Comparison of ENCODE assay signal across 8 mouse cellular contexts in the genomic region with DNA sequence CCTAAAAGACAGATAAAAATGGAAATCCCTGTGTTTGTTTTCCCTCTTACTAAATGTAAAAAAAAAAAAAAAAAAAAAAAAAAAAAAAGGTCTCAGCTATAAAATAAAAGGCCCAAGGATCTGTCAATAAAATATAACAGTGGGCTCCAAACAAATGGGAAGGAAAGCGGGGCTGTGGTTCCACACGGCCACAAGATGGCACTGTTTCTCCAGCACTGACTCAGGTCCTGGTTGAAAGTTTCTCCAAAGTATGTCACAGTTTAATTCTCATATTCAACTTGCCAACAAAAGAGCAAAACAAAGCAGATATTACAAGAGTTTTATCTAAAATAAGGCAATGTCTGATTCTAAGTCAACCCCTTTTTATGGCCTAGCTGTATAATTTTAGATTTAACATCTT. TPM values are rescaled to one million over a fixed set of nuclear protein-coding genes. Genes with fewer than 3 reads are reported as not detected.
DNase-seq lines count a peak whose midpoint lies in the region; TF ChIP-seq lines count a peak whose summit lies in the region.

No protein-coding gene starts in this region.

- intact Hi-C loops in gastrocnemius, adult 2 months (cut with DNase I), result loop anchor here (2.0 to 5.0 kb wide), 2 partner anchors 92 to 149 kb away; no protein-coding TSS in a partner anchor

- no peak overlapping the region for H3K27ac ChIP-seq in gastrocnemius, adult 2 months

- H3K79me2 ChIP-seq in C2C12 (ENCODE audit: control insufficient read depth, insufficient read depth), result no peaks in the 10 kb centered on the region

- H3K27me3 ChIP-seq in C2C12 (ENCODE audit: control insufficient read depth, insufficient read depth, insufficient read length), result no peaks in the 10 kb centered on the region

- DNase-seq in T-cell, adult 2 months (ENCODE audit: low spot score), result peak; percentile 52
- DNase-seq in cerebellum, postnatal 14 days, result peak; percentile 79 to 81
- DNase-seq in gastrocnemius, adult 2 months, result peak; percentile 71
- DNase-seq in kidney, postnatal 25 days, result peak; percentile 73 to 78
- DNase-seq in lung, adult 18-20 months, result peak; percentile 67 to 72
- peak; percentile 16 for DNase-seq in ovary, adult 18-20 months (ENCODE audit: low spot score)
- peak; percentile 28 to 71 for DNase-seq in thymus, postnatal 10 days (ENCODE audit: low spot score in 2 of 2)

- H3K4me3 ChIP-seq in C2C12 (ENCODE audit: insufficient read depth, poor library complexity, severe bottlenecking), result no peak overlapping the region
- no peak overlapping the region for H3K4me3 ChIP-seq in gastrocnemius, adult 2 months

- no peak overlapping the region for H3ac ChIP-seq in C2C12 (ENCODE audit: control insufficient read depth, insufficient read length, low read depth)

- no peaks in the 10 kb centered on the region for H3K36me3 ChIP-seq in C2C12 (ENCODE audit: control insufficient read depth, insufficient read depth)

- TF ChIP-seq CTCF in C2C12 (IDR thresholded peaks at IDR 0.05; ENCODE audit: control insufficient read depth, insufficient read depth, insufficient read length), result peak; percentile 71
- peak; percentile 92 for TF ChIP-seq CTCF in gastrocnemius, adult 2 months (IDR thresholded peaks at IDR 0.05)

- no peaks in the 10 kb centered on the region for H3K79me3 ChIP-seq in C2C12 (ENCODE audit: low read depth)

TF ChIP-seq in C2C12, 6 proteins besides CTCF, POLR2A, EP300 and RAD21:
- TF ChIP-seq MAX (IDR thresholded peaks at IDR 0.05), result no peak
- no peak for TF ChIP-seq CEBPB (IDR thresholded peaks at IDR 0.05; ENCODE audit: low read depth)
- no peak for TF ChIP-seq USF1 (IDR thresholded peaks at IDR 0.05; ENCODE audit: low read depth)
- TF ChIP-seq MYOD1 (IDR thresholded peaks at IDR 0.05; ENCODE audit: control insufficient read depth, insufficient read length, low read depth), result no peak
- TF ChIP-seq MYOG (IDR thresholded peaks at IDR 0.05; ENCODE audit: control insufficient read depth, extremely low read depth, insufficient read length), result no peak
- TF ChIP-seq FOSL1 (IDR thresholded peaks at IDR 0.05; ENCODE audit: insufficient read depth, low read length, poor library complexity, severe bottlenecking), result no peak

RNA-seq across cellular contexts. Expression of a gene that starts 43.8 kb away (rescaled TPM):
- 1.3 TPM for polyA plus RNA-seq in C2C12 (2012; fragmentation: generic; extraction: Trizol)
- 1 to 10 TPM; 4.0 to 5.8 TPM for total RNA-seq in gastrocnemius, adult 2 months (2021)

Comparison
In these comparisons a context has a peak if more than half of its experiments do, and no peak if none do; other contexts are left out.
1. DNase-seq: peak in every context shown above with its lines; median percentile 80 in cerebellum, postnatal 14 days; 76 in kidney, postnatal 25 days; 71 in gastrocnemius, adult 2 months; 70 in lung, adult 18-20 months; 52 in T-cell, adult 2 months; 50 in thymus, postnatal 10 days; 16 in ovary, adult 18-20 months.